Mouse (Mus musculus) myocyte (in vitro differentiated cells): ENCODE measurements around the gene Snx33.

ENCODE experiments used
- E2F4 ChIP-seq: IDR thresholded peaks from one replicate; pipeline ENCODE4 v1.6.1; 2011; ENCODE audit warnings: mild to moderate bottlenecking, control low read depth, moderate library complexity; ENCODE audit not compliant: insufficient read depth
- POLR2A ChIP-seq: IDR thresholded peaks from one replicate; pipeline ENCODE4 v1.6.1; 2011; ENCODE audit warnings: low read depth, mild to moderate bottlenecking, control low read depth, moderate library complexity; ENCODE audit not compliant: insufficient read length
- REST ChIP-seq: IDR thresholded peaks from one replicate; pipeline ENCODE4 v1.6.1; 2011; ENCODE audit warnings: mild to moderate bottlenecking, control low read depth, moderate library complexity; ENCODE audit not compliant: insufficient read depth, insufficient read length
- SRF ChIP-seq: IDR thresholded peaks from one replicate; pipeline ENCODE4 v1.6.1; 2011; ENCODE audit warnings: low read depth; ENCODE audit not compliant: control insufficient read depth, insufficient read length
- TCF12 ChIP-seq: IDR thresholded peaks from one replicate; pipeline ENCODE4 v1.6.1; 2011; ENCODE audit warnings: mild to moderate bottlenecking, control low read depth; ENCODE audit not compliant: poor library complexity, insufficient read depth, severe bottlenecking
- TCF3 ChIP-seq: IDR thresholded peaks from one replicate; pipeline ENCODE4 v1.6.1; 2011; ENCODE audit warnings: low read depth, control low read depth; ENCODE audit not compliant: insufficient read length

DNA sequence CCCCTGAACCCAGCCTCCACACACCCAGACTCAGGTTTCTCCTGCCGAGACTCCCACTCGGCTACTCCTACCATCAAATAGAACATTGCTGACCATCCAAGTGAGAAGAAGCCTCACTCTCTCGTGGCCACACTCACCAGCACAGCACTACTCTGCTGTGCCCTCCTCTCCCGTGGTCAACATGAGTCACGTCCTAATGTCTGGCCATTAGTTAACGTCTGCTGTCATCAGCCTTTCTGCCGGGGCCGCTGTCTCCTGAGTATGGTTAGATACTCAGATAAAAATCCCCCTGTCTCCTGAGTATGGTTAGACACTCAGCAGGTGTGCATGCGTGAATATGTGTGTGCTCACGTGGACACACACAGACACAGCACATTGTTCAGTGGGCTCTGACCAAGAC, 57.4 kb downstream of the Snx33 start:
- TF ChIP-seq E2F4: no peak
- TF ChIP-seq TCF12: no peak
- peak; percentile 58 for TF ChIP-seq POLR2A
- no peak for TF ChIP-seq REST
- no peak for TF ChIP-seq TCF3
- TF ChIP-seq SRF: no peak
